Mouse (Mus musculus) layer of hippocampus, adult 2 months (tissue): ENCODE results near the gene Eed. TPM values are rescaled to one million over a fixed set of nuclear protein-coding genes. Genes with fewer than 3 reads are reported as not detected.
"Not testable (repeated sequence)": the region's sequence is repeated elsewhere in the genome, so short reads cannot be mapped to it uniquely, and the experiment has no call there.

Experiments used
- DNase-seq, 2 experiments: peaks; one replicate each; pipeline ENCODE4 v3.0.0; 2022; ENCODE audit warnings: low spot score in 2 of 2
- H3K27ac ChIP-seq: fragments of 200-600 bp; 2 replicates; pipeline ENCODE4 v1.8.1; 2022
- H3K4me3 ChIP-seq: fragments of 200-600 bp; 2 replicates; pipeline ENCODE4 v1.8.1; 2022; ENCODE audit warnings: mild to moderate bottlenecking
- CTCF ChIP-seq: fragments of 200-600 bp; conservative IDR thresholded peaks from 2 replicates; pipeline ENCODE4 v1.8.1; 2022; ENCODE audit warnings: antibody characterized with exemption, mild to moderate bottlenecking, moderate library complexity
- total RNA-seq, 2 experiments: library from RNA; stranded (reverse); gene quantifications; 2 replicates each; pipeline ENCODE4 v1.2.3; 2021

The Eed gene
- total RNA-seq, 2 experiments from 2014 or later: 37.2 to 42.2 TPM

DNA sequence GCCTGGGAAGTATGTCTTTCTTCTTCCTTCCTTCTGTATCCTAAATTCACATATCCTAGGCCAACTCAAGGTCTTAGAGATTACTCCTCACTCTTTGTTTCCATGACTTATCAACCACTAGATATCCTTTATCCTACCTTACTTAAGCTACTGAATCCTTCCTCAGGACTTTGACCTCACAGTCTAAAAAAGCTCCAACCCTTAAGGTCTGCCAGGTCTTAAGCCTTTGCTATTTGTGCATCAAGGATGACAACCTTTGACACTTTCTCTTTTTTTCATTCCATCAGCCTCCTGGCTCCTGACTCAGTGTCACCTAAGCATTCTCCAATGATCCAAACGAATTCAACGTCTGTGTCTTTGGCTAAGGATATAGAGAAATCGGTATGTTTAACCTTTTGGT is 24.0 kb upstream of the Eed start:
- TF ChIP-seq CTCF: no peak
- DNase-seq: no peak
- no peak overlapping the region for H3K4me3 ChIP-seq
- no peak overlapping the region for H3K27ac ChIP-seq

- H3K4me3 ChIP-seq: no peak overlapping the region
- no peak for DNase-seq
- no peak overlapping the region for H3K27ac ChIP-seq
- no peak for TF ChIP-seq CTCF
Observed at GRCm38 (mm10) chr7:90002375-90002774, 21.6 kb upstream of the Eed start.

DNA sequence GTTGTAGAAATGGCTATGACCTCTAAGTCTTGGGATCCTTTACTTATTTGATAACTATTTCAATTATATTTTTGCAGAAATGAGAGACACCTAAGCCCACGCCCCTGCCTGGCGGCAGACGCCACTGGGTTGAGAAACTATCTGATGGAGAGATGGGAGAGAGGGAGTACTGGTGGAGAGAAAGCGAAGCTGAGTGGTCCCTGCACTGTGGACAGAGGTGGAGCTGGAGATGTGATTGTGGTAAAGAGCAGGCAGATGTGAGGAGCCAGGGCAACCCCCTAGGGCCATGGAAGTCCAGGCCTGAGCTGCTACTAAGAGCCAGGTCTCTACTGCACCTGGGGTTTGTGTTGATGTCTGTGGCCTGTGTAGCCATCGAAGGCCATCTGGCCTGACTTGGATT is 18.7 kb upstream of the Eed start:
- TF ChIP-seq CTCF: no peak
- Histone ChIP-seq H3K4me3 (no peak overlapping the region), H3K27ac (no peak overlapping the region)
- DNase-seq: no peak

DNA sequence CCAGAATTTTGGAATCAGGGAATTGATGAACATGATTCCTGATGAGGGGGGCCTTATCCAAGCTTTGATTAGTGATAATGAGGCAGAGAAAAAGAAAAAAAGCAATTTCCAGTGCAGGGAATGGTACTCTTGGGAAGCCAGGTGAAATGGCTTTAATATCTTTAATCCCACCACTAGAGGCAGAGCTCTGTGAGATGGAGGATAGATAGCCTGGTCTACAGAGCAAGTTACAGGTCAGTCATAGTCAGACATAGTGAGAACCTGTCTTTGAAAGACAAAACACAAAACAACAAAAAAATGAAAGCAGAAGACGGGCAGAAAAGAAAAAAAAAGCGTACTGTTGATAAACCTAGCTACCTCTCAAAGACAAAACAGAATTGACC is 17.8 kb upstream of the Eed start:
- Histone ChIP-seq H3K4me3 (peak overlapping the region; percentile 53), H3K27ac (no peak overlapping the region)
- no peak for DNase-seq
- peak; percentile 71 for TF ChIP-seq CTCF

DNA sequence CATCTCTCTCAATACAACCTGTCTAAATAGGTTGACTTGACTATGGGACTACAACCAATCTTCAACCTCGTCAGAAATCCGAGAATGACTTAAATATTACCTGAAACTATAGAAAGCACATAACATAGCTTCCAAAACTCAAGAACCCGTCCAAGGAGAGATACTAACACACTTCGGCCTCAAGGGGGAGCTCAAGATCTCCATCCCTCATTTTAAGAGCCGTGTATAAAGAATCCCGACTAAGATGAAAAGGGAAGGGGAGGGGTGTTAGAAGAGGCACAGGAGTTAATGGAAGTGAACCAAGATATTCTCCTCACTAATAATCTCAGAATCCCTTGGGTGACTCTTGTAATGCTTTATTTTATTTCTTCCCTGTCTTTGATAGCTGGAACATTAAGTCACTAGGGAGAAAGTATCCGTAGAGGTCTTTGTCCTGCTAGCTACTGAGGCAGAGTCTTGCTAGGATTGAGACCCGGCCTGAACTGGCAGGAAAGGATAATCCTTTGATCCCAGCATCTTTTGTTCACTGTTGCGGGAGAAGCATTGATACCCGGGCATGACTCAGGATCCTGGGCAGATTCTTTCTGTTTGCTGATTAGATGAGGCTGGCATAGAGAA is 17.3 kb upstream of the Eed start:
- peak; percentile 56 to 62 for DNase-seq
- no peak overlapping the region for H3K27ac ChIP-seq
- peak; percentile 86 for TF ChIP-seq CTCF
- peak overlapping the region; percentile 53 for H3K4me3 ChIP-seq

GRCm38 (mm10) chr7:89997526-89997925 is 16.7 kb upstream of the Eed start:
- not testable (repeated sequence) for H3K27ac ChIP-seq, DNase-seq, H3K4me3 ChIP-seq

GRCm38 (mm10) chr7:89993091-89993490 is 12.3 kb upstream of the Eed start:
- no peak for TF ChIP-seq CTCF
- Histone ChIP-seq H3K27ac (no peak overlapping the region), H3K4me3 (no peak overlapping the region)
- no peak for DNase-seq

DNA sequence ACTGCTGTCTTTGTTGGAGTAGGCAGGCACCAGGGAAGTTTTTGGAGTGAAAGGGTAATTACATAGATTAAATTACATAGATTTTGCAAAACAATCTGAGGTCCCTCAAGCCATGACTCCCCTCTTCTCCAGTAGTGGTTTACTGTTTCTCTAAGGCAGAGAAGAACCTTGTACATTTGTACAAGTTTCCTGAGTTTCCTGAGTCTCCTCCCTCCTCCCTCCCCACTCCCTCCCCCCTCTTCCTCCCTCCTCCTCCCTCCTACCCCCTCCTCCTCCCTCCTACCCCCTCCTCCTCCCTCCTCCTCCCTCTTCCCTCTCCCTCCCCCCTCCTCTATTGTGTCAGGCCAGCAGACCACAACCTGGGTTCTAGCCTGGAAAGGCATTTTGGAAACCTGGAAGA is 3.6 kb upstream of the Eed start:
- no peak overlapping the region for H3K27ac ChIP-seq
- DNase-seq: no peak
- no peak for TF ChIP-seq CTCF

DNA sequence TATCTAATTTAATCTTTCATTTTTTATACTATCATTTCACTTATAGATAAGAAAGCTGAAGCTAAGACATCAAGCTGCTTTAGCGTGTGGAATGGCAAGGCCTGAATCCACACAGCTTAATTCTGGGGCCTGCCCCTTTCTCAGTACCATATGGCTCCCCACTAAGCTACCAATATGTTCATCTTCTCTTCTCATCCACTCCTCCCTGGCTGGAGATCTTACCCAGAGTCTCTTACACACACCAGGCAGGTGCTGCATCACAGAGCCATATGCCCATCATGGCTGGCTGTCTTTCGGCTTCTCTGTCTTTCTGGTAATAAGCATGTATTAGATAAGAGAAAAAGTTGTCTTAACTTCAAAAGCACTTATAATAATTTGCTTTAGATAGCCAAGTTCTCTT is 2.7 kb upstream of the Eed start:
- H3K27ac ChIP-seq: peak overlapping the region; percentile 14; the same call in 1 of the 2 replicates
- H3K4me3 ChIP-seq: no peak overlapping the region
- DNase-seq: peak; percentile 3 to 18
- TF ChIP-seq CTCF: no peak

More for the DNA sequence above, 3.6 kb upstream of the Eed start:
- H3K4me3 ChIP-seq: no peak overlapping the region

GRCm38 (mm10) chr7:89981557-89981956 is 774 bp upstream of the Eed start:
- peak overlapping the region; percentile 100 for H3K27ac ChIP-seq
- no peak for DNase-seq
- H3K4me3 ChIP-seq: peak overlapping the region; percentile 88
- TF ChIP-seq CTCF: no peak

DNA sequence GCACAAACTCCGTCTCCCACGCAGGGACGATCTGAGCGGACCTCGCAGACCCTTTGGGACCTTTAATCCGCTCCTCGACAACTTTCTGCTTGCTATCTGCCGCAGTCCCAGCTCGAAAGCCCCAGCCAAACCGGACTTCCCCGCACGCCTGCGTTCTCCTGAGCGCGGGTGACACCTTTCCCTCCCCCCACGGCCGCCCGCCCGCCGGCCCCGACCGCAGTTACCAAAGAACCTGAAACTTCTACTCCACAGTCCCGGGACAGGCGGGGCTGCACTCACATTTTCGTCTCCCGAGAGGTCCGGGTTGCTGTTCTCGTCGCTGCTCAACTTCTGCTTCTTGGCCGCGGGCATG is 674 bp downstream of the Eed start:
- H3K4me3 ChIP-seq: peak overlapping the region; percentile 88
- DNase-seq: no peak
- H3K27ac ChIP-seq: peak overlapping the region; percentile 100
- TF ChIP-seq CTCF: no peak

DNA sequence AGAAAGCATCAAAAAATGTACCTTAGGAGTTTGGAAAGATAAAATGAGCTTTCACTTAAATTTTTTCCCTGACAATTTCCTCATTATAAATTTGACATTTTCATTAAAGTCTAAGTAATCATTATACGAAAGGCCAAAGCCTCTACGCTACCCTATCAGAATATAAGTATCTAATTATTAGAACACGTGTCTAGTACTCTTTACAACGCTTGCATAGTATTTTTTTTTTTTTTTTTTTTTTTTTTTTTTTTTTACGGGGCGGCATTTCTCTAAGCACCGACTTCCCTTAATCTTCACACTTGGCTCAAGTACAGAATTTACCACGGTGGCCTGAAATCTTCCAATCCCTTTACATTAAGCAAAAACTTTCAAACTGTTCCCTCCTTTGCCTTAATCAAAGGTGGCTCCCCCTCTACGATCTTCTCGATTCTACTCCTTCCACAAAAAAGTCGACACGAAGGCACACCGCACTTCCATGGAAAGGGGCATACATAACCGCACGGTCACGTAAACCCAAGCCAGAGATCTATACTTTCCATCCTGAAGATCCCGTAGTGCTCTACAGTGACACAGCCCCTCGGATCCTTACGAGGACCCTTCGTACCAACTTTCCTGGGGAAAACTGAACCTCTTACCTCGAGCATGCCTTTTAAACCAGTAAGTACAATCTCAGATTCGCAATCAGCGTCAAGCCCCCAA is 1.2 kb downstream of the Eed start:
- Histone ChIP-seq H3K27ac (peak overlapping the region; percentile 100), H3K4me3 (peak overlapping the region; percentile 88)
- no peak for TF ChIP-seq CTCF
- no peak for DNase-seq

- no peak overlapping the region for H3K27ac ChIP-seq
- no peak overlapping the region for H3K4me3 ChIP-seq
- no peak for DNase-seq
- no peak for TF ChIP-seq CTCF
Observed at GRCm38 (mm10) chr7:89976796-89977195, 4.0 kb downstream of the Eed start.

DNA sequence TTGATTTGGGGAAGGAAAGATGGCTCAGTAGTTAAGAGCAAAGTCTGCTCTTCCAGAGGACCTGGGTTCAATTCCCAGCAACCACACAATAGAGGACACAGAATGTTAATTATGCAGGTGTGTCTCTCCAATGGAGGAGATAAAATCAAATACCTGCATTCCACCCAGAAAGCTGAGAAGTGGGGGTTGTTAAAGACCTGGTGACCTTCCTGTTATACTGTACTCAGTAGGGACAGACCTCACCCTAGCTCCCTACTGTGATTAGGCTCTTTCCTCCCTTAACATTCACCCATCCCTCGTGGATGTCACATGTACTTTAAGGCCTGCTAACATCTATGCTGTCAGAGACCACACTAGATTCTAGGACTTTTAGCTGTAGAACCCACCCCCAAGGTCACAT is 5.2 kb downstream of the Eed start:
- H3K4me3 ChIP-seq: no peak overlapping the region
- H3K27ac ChIP-seq: no peak overlapping the region
- DNase-seq: no peak
- no peak for TF ChIP-seq CTCF
